Mouse (Mus musculus) layer of hippocampus, adult 8-10 months (tissue): ENCODE data around the gene Gatd1. TPM values are rescaled to one million over a fixed set of nuclear protein-coding genes. Genes with fewer than 3 reads are reported as not detected.

ENCODE experiments used
- total RNA-seq, 4 experiments: library from RNA; stranded (reverse); gene quantifications; 2 replicates each; pipeline ENCODE4 v1.2.4; 2022

Gene Gatd1
- total RNA-seq, 4 experiments from 2014 or later = 36.8 to 41.3 (median 38.6) TPM

Other genes starting within 250 kb of the Gatd1 start
- gene Rnh1, start 241.3 kb downstream of the Gatd1 start, total RNA-seq = 10 to 100 TPM; 37.5 to 49.4 (median 42.2) TPM
- 100 to 1,000 TPM; 181 to 211 (median 191) TPM for gene Hras, start 220.1 kb downstream of the Gatd1 start, total RNA-seq
- gene Lrrc56, start 220.0 kb downstream of the Gatd1 start, total RNA-seq = 1 to 10 TPM; 3.6 to 5.6 (median 5.1) TPM
- gene Lmntd2, start 200.1 kb downstream of the Gatd1 start, total RNA-seq = not detected
- gene Rassf7, start 198.3 kb downstream of the Gatd1 start, total RNA-seq = 1 to 10 TPM in 2 of 4 experiments, under 1 TPM in 2; 0.71 to 2.0 (median 1.00) TPM
- gene Phrf1, start 185.4 kb downstream of the Gatd1 start, total RNA-seq = 10 to 100 TPM; 68.4 to 95.2 (median 79.3) TPM
- 1 to 10 TPM in 2 of 4 experiments, under 1 TPM in 2; 0.85 to 3.8 (median 2.0) TPM for gene Irf7, start 147.7 kb downstream of the Gatd1 start, total RNA-seq
- gene Cdhr5, start 137.3 kb downstream of the Gatd1 start, total RNA-seq = not detected
- gene Sct, start 135.0 kb downstream of the Gatd1 start, total RNA-seq = not detected
- gene Drd4, start 122.1 kb downstream of the Gatd1 start, total RNA-seq = under 1 TPM in 1 of 4 experiments, not detected in 3; 0.27 TPM
- 10 to 100 TPM; 67.9 to 84.7 (median 78.5) TPM for gene Deaf1, start 86.4 kb downstream of the Gatd1 start, total RNA-seq
- gene Tmem80, start 86.4 kb downstream of the Gatd1 start, total RNA-seq = 10 to 100 TPM; 32.4 to 36.5 (median 34.7) TPM
- 1 to 10 TPM; 3.6 to 7.2 (median 6.4) TPM for gene Eps8l2, start 75.3 kb downstream of the Gatd1 start, total RNA-seq
- gene Taldo1, start 21.9 kb downstream of the Gatd1 start, total RNA-seq = 100 to 1,000 TPM; 107 to 127 (median 116) TPM
- gene Cend1, start 15.4 kb upstream of the Gatd1 start, total RNA-seq = 100 to 1,000 TPM; 248 to 286 (median 272) TPM
- 100 to 1,000 TPM; 295 to 343 (median 318) TPM for gene Slc25a22, start 23.8 kb upstream of the Gatd1 start, total RNA-seq
- 1 to 10 TPM; 1.1 to 2.0 (median 1.5) TPM for gene Pidd1, start 29.9 kb upstream of the Gatd1 start, total RNA-seq
- gene Rplp2, start 33.2 kb upstream of the Gatd1 start, total RNA-seq = 100 to 1,000 TPM; 490 to 734 (median 578) TPM
- gene Pnpla2, start 41.1 kb upstream of the Gatd1 start, total RNA-seq = 10 to 100 TPM; 23.0 to 31.8 (median 24.3) TPM
- 1 to 10 TPM; 4.0 to 5.8 (median 4.9) TPM for gene Cracr2b, start 47.0 kb upstream of the Gatd1 start, total RNA-seq
- 10 to 100 TPM; 27.3 to 42.2 (median 32.0) TPM for gene Cd151, start 53.3 kb upstream of the Gatd1 start, total RNA-seq
- 10 to 100 TPM; 32.4 to 40.6 (median 35.1) TPM for gene Polr2l, start 61.0 kb upstream of the Gatd1 start, total RNA-seq
- 10 to 100 TPM; 14.7 to 38.7 (median 26.7) TPM for gene Tspan4, start 61.1 kb upstream of the Gatd1 start, total RNA-seq
- gene Chid1, start 125.7 kb upstream of the Gatd1 start, total RNA-seq = 10 to 100 TPM; 74.8 to 80.6 (median 76.0) TPM
- 100 to 1,000 TPM; 217 to 253 (median 230) TPM for gene Ap2a2, start 148.0 kb upstream of the Gatd1 start, total RNA-seq
- gene Muc6, start 241.2 kb upstream of the Gatd1 start, total RNA-seq = not detected